Mouse (Mus musculus) ES-Bruce4 (cell line): ENCODE measurements at regions not wholly inside any gene's neighbourhood (a gene's known extent, or its start where the extent isn't known, plus 50 kb on each side); places are given as distances from the start of the nearest gene placed in this dataset.

Source experiments
- H3K27ac ChIP-seq: 2 replicates; pipeline ENCODE4 v1.5.1; 2012; ENCODE audit warnings: low read length, inconsistent platforms; ENCODE audit not compliant: insufficient read depth
- H3K27me3 ChIP-seq: 2 replicates; pipeline ENCODE4 v1.6.1; 2012; ENCODE audit warnings: mild to moderate bottlenecking, low read length, inconsistent platforms; ENCODE audit not compliant: control insufficient read depth, poor library complexity, insufficient read depth, severe bottlenecking
- H3K36me3 ChIP-seq: 2 replicates; pipeline ENCODE4 v1.6.1; 2012; ENCODE audit warnings: inconsistent platforms, mild to moderate bottlenecking, low read length, moderate library complexity; ENCODE audit not compliant: control insufficient read depth, poor library complexity, insufficient read depth, severe bottlenecking
- H3K4me1 ChIP-seq: one replicate; pipeline ENCODE4 v1.8.1; 2011; ENCODE audit warnings: low read length; ENCODE audit not compliant: control insufficient read depth, insufficient read depth
- H3K4me3 ChIP-seq: 2 replicates; pipeline ENCODE4 v1.5.1; 2011; ENCODE audit warnings: low read depth, mild to moderate bottlenecking, low read length
- H3K9ac ChIP-seq: 2 replicates; pipeline ENCODE4 v1.6.1; 2012; ENCODE audit warnings: low read depth, mild to moderate bottlenecking, inconsistent platforms; ENCODE audit not compliant: poor library complexity, severe bottlenecking
- H3K9me3 ChIP-seq: replicated peaks from 2 replicates; pipeline ENCODE4 v1.6.1; 2012; ENCODE audit warnings: mild to moderate bottlenecking, low read length, inconsistent platforms; ENCODE audit not compliant: control insufficient read depth, poor library complexity, insufficient read depth, severe bottlenecking
- CTCF ChIP-seq: IDR thresholded peaks from one replicate; pipeline ENCODE4 v1.8.1; 2011; ENCODE audit warnings: low read depth, low read length
- EP300 ChIP-seq: IDR thresholded peaks from 2 replicates; pipeline ENCODE4 v1.6.1; 2011; ENCODE audit warnings: low read depth, low read length; ENCODE audit not compliant: insufficient read depth
- POLR2A ChIP-seq: IDR thresholded peaks from one replicate; pipeline ENCODE4 v1.8.1; 2011; ENCODE audit warnings: low read length; ENCODE audit not compliant: insufficient read depth

- Histone ChIP-seq H3K9ac (no peak overlapping the region), H3K4me1 (no peaks in the 10 kb centered on the region)
- TF ChIP-seq POLR2A: no peak
- TF ChIP-seq EP300: no peak
- no peak for TF ChIP-seq CTCF
These were observed 188.1 kb upstream of the Arid1b start for GRCm38 (mm10) chr17:4806051-4806450.

DNA sequence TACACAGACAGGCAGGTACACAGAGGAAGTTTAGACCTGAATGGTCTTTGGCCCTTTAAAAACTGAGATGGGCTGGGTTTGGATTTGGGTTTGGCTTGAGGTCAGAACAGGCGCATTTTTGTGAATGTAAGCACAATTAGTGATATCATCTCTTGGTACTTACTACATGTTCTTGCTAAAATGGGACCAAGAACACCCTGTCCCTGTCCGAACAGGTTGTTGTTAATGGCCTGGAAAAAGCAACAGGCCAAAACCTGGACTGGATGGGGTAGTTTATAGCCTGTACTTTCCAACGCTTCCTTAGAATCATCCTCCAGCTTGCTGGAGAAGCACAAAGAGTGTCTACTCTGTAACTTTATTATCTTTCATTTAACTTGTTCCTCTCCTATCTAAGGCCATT, 185.2 kb upstream of the Arid1b start:
- no peaks in the 10 kb centered on the region for H3K4me1 ChIP-seq
- no peak overlapping the region for H3K27ac ChIP-seq
- no peak overlapping the region for H3K9ac ChIP-seq
- TF ChIP-seq EP300 (no peak), CTCF (no peak), POLR2A (no peak)
- H3K36me3 ChIP-seq: no peaks in the 10 kb centered on the region
- H3K27me3 ChIP-seq: no peaks in the 10 kb centered on the region
- H3K4me3 ChIP-seq: no peak overlapping the region
- no peaks in the 10 kb centered on the region; the same call in 1 of the 2 replicates for H3K9me3 ChIP-seq

More at GRCm38 (mm10) chr17:4806051-4806450, 188.1 kb upstream of the Arid1b start:
- H3K36me3 ChIP-seq: no peaks in the 10 kb centered on the region
- no peak overlapping the region for H3K27ac ChIP-seq
- H3K4me3 ChIP-seq: no peak overlapping the region
- no peaks in the 10 kb centered on the region for H3K27me3 ChIP-seq
- H3K9me3 ChIP-seq: no peaks in the 10 kb centered on the region; the same call in 1 of the 2 replicates

DNA sequence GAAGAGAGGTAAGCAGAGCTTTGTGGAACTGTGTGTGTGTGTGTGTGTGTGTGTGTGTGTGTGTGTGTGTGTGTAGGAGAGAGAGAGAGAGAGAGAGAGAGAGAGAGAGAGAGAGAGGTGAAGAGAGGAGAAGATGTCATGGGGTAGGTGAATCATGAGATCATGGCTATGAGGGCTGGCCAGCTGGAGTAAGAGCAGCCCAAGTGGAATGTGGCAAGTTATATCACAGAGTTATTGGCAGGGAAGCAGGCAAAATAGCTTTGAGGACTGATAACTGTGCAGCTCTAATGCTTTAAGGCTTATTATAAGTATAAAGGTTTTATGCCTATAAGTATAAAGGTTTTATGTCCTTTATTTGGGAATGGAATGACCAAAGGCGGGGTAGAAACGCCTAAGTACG, 180.9 kb upstream of the Arid1b start:
- Histone ChIP-seq H3K27ac (no peak overlapping the region), H3K4me1 (no peaks in the 10 kb centered on the region), H3K4me3 (no peak overlapping the region), H3K27me3 (no peaks in the 10 kb centered on the region), H3K9me3 (no peaks in the 10 kb centered on the region), H3K9ac (no peak overlapping the region), H3K36me3 (no peaks in the 10 kb centered on the region)
- TF ChIP-seq POLR2A (no peak), CTCF (no peak), EP300 (no peak)

GRCm38 (mm10) chr17:4813666-4814065, 180.5 kb upstream of the Arid1b start:
- no peaks in the 10 kb centered on the region for H3K36me3 ChIP-seq
- no peak overlapping the region for H3K9ac ChIP-seq
- no peaks in the 10 kb centered on the region for H3K9me3 ChIP-seq
- TF ChIP-seq POLR2A (no peak), EP300 (no peak), CTCF (no peak)
- H3K27ac ChIP-seq: no peak overlapping the region
- no peak overlapping the region for H3K4me3 ChIP-seq
- no peaks in the 10 kb centered on the region for H3K27me3 ChIP-seq
- H3K4me1 ChIP-seq: no peaks in the 10 kb centered on the region

DNA sequence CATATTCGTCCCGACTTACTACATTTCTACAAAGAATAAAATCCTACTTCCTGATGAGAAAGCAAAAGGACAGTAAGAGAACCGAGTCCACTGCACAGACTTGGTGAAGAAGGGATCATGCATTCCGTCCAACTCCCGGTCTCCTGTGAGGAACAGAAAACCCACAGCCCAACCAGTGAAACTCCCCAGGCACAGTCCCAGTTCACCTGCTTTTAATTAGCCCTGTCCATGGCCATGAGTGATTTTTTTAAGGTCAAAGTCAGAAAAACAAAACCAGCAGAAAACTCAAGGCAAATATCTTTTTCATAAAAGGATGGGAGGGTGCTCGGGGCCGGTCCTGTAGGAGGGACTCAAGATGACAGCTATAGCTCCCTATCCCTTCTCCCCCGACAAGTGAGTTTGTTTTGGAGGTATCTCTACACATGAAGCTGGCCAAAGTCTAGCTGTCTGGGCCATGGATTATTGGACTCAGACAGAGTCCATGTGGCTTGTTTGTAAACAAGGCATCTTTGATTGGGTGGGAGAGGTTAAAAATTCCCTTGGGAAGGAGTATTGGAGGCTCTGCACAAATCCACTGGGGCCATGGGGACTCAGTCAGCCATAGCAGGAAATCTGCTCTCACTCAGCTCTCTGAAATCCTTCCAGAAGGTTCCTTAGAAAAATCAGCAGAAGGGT, 168.8 kb upstream of the Arid1b start:
- no peaks in the 10 kb centered on the region for H3K9me3 ChIP-seq
- no peaks in the 10 kb centered on the region for H3K4me1 ChIP-seq
- no peak overlapping the region for H3K9ac ChIP-seq
- H3K27ac ChIP-seq: no peak overlapping the region
- H3K36me3 ChIP-seq: no peaks in the 10 kb centered on the region
- TF ChIP-seq POLR2A (no peak), EP300 (no peak), CTCF (no peak)
- no peak overlapping the region for H3K4me3 ChIP-seq
- no peaks in the 10 kb centered on the region for H3K27me3 ChIP-seq

DNA sequence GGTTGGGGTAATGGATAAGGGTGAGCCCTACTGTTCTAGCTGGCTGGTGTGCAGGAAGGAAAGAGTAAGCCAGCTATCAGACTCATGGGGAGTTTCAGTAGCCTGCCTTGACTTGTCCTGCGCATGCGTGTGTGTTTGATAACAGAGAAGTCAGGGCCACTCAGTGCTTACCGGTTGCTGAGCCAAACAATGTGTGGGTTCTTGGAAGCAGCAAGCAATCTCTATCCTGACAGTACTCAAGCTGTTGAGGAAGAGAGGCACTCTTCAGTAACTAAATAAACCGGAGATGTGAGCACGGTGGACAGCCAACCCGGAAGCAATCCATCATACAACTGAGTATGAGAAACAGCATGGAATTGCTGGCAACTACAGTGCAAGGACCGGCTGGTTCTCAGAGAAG, 160.1 kb upstream of the Arid1b start:
- Histone ChIP-seq H3K4me3 (no peak overlapping the region), H3K4me1 (no peaks in the 10 kb centered on the region), H3K27me3 (no peaks in the 10 kb centered on the region), H3K9ac (no peak overlapping the region), H3K36me3 (no peaks in the 10 kb centered on the region), H3K9me3 (no peaks in the 10 kb centered on the region), H3K27ac (no peak overlapping the region)
- no peak for TF ChIP-seq POLR2A
- TF ChIP-seq CTCF: no peak
- TF ChIP-seq EP300: no peak
